Mouse (Mus musculus) spleen, adult 2 months (tissue): ENCODE measurements around the gene Cnpy3. TPM values are rescaled to one million over a fixed set of nuclear protein-coding genes. Genes with fewer than 3 reads are reported as not detected.

Experiments used
- DNase-seq, 2 experiments: peaks; one replicate each; pipeline versions ENCODE4 v3.0.0 to v3.0.0-alpha.2; 2012 to 2021; ENCODE audit warnings: low spot score in 2 of 2, low read depth in 1 of 2
- H3K27ac ChIP-seq: fragments of 200-500 bp; 2 replicates; pipeline ENCODE4 v1.5.1; 2012; ENCODE audit warnings: low read length, inconsistent platforms; ENCODE audit not compliant: insufficient read depth
- H3K27me3 ChIP-seq: fragments of 200-500 bp; 2 replicates; pipeline ENCODE4 v1.6.1; 2012; ENCODE audit warnings: mild to moderate bottlenecking, moderate library complexity, low read length, inconsistent platforms; ENCODE audit not compliant: control insufficient read depth, insufficient read depth
- H3K36me3 ChIP-seq: fragments of 200-500 bp; 2 replicates; pipeline ENCODE4 v1.6.1; 2012; ENCODE audit warnings: mild to moderate bottlenecking, low read length, inconsistent platforms; ENCODE audit not compliant: control insufficient read depth, insufficient read depth
- H3K4me1 ChIP-seq: fragments of 200-500 bp; 2 replicates; pipeline ENCODE4 v1.6.1; 2011; ENCODE audit warnings: inconsistent platforms; ENCODE audit not compliant: control insufficient read depth, insufficient read depth, insufficient read length
- H3K4me3 ChIP-seq: fragments of 200-500 bp; 2 replicates; pipeline ENCODE4 v1.5.1; 2011; ENCODE audit warnings: mild to moderate bottlenecking, inconsistent platforms; ENCODE audit not compliant: insufficient read depth, insufficient read length; ENCODE audit errors: extremely low read depth
- CTCF ChIP-seq: fragments of 200-500 bp; IDR thresholded peaks from 2 replicates; pipeline ENCODE4 v1.5.1; 2011; ENCODE audit warnings: mild to moderate bottlenecking, inconsistent platforms; ENCODE audit not compliant: insufficient read depth, insufficient read length, insufficient replicate concordance; ENCODE audit errors: extremely low read depth
- POLR2A ChIP-seq: fragments of 200-500 bp; IDR thresholded peaks from 2 replicates; pipeline ENCODE4 v1.6.1; 2011; ENCODE audit warnings: low read depth, low read length, inconsistent platforms
- WGBS: fragments of 180-500 bp; shearing (Covaris S2); methylation state at CpG from one replicate; pipeline ENCODE4 v1.1.7; 2018; 5-methylcytosine and 5-hydroxymethylcytosine counted together
- polyA plus RNA-seq: library from polyadenylated mRNA; depleted of rRNA; stranded (reverse); fragments of >200 nt; gene quantifications from 2 replicates; pipeline ENCODE4 v1.2.3, GENCODE M21; 2012

Cnpy3 gene
- polyA plus RNA-seq, 1 experiment = 55.6 TPM

DNA sequence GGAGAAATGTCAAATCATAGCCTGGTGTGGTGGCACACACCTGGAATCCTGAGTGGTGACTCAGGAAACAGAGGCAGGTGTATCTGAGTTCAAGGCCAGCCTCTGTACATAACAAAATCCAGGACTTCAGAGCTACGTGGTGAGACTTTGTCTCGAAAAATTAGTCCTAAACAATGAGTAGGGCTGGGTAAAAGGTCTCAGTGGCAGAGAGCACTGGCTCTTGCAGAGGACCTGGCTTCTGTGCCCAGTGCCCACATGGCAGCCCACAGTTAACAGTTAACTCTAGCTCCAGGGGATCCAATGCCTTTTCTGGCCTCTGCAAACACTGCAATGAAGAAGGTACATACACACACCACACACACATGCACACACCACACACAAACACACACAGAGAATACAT lies 4.2 kb downstream of the Cnpy3 start:
- Histone ChIP-seq H3K36me3 (peaks cover 30% of the 10 kb centered on the region), H3K4me3 (no peak overlapping the region), H3K27me3 (no peaks in the 10 kb centered on the region), H3K4me1 (peaks cover 11% of the 10 kb centered on the region; the same call in 1 of the 2 replicates), H3K27ac (no peak overlapping the region)
- no peak for DNase-seq
- WGBS = 88% methylated on average over 2 of the region's 2 CpGs
- TF ChIP-seq CTCF (no peak), POLR2A (no peak)

GRCm38 (mm10) chr17:46747234-46747633 lies 4.8 kb downstream of the Cnpy3 start:
- Histone ChIP-seq H3K36me3 (peaks cover 32% of the 10 kb centered on the region), H3K27ac (no peak overlapping the region), H3K4me1 (peaks cover 11% of the 10 kb centered on the region; the same call in 1 of the 2 replicates), H3K27me3 (no peaks in the 10 kb centered on the region), H3K4me3 (no peak overlapping the region)
- TF ChIP-seq POLR2A (no peak), CTCF (no peak)
- WGBS = 77% methylated on average over 8 of the region's 8 CpGs
- DNase-seq = no peak

- WGBS = 75% methylated on average over 2 of the region's 2 CpGs
- TF ChIP-seq POLR2A (no peak), CTCF (no peak)
- Histone ChIP-seq H3K27me3 (no peaks in the 10 kb centered on the region), H3K36me3 (peaks cover 37% of the 10 kb centered on the region), H3K4me3 (no peak overlapping the region), H3K27ac (no peak overlapping the region), H3K4me1 (peaks cover 6% of the 10 kb centered on the region; the same call in 1 of the 2 replicates)
- DNase-seq = no peak
These were observed 6.5 kb downstream of the Cnpy3 start for GRCm38 (mm10) chr17:46745506-46745905.

GRCm38 (mm10) chr17:46742986-46743385 lies 9.0 kb downstream of the Cnpy3 start:
- DNase-seq = no peak
- 93% methylated on average over 9 of the region's 9 CpGs for WGBS
- TF ChIP-seq CTCF = no peak
- TF ChIP-seq POLR2A = no peak
- Histone ChIP-seq H3K4me1 (no peaks in the 10 kb centered on the region), H3K4me3 (no peak overlapping the region), H3K27ac (no peak overlapping the region), H3K36me3 (peaks cover 37% of the 10 kb centered on the region), H3K27me3 (no peaks in the 10 kb centered on the region)

DNA sequence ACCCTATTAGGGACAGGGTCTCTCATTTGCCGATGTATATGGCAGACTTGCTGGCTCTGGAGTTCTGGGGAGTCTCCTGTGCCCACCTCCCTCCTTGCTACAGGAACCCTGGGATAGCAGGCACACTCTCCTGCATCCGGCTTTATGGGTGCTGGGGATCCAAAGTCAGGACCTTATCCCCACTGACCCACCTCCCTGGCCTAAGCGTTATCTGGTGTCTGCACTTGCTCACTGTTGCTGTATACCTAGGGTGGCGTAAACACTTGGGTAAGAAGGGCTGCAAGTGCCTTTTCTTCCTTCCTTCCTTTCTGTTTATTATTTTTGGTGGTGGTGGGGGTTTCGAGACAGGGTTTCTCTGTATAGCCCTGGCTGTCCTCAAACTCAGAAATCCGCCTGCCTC lies 10.7 kb downstream of the Cnpy3 start:
- H3K4me1 ChIP-seq = no peaks in the 10 kb centered on the region
- H3K4me3 ChIP-seq = no peak overlapping the region
- no peak for DNase-seq
- 95% methylated on average over 6 of the region's 6 CpGs for WGBS
- peaks cover 27% of the 10 kb centered on the region for H3K36me3 ChIP-seq
- TF ChIP-seq CTCF (no peak), POLR2A (no peak)
- no peaks in the 10 kb centered on the region for H3K27me3 ChIP-seq
- H3K27ac ChIP-seq = no peak overlapping the region

GRCm38 (mm10) chr17:46736160-46736559 lies 15.9 kb downstream of the Cnpy3 start:
- Histone ChIP-seq H3K4me3 (no peak overlapping the region), H3K4me1 (no peaks in the 10 kb centered on the region), H3K36me3 (peaks cover 8% of the 10 kb centered on the region; the same call in 1 of the 2 replicates), H3K27me3 (no peaks in the 10 kb centered on the region), H3K27ac (no peak overlapping the region)
- DNase-seq = peak in 1 of 2 experiments; percentile 36
- WGBS = 73% methylated on average over 10 of the region's 10 CpGs
- no peak for TF ChIP-seq POLR2A
- TF ChIP-seq CTCF = peak; percentile 76

- no peak overlapping the region for H3K4me3 ChIP-seq
- 92% methylated on average over 7 of the region's 7 CpGs for WGBS
- no peak overlapping the region for H3K27ac ChIP-seq
- H3K36me3 ChIP-seq = peaks cover 8% of the 10 kb centered on the region; the same call in 1 of the 2 replicates
- no peaks in the 10 kb centered on the region for H3K4me1 ChIP-seq
- DNase-seq = no peak
- TF ChIP-seq POLR2A (no peak), CTCF (no peak)
- no peaks in the 10 kb centered on the region for H3K27me3 ChIP-seq
These were observed 16.7 kb downstream of the Cnpy3 start for GRCm38 (mm10) chr17:46735287-46735686.

DNA sequence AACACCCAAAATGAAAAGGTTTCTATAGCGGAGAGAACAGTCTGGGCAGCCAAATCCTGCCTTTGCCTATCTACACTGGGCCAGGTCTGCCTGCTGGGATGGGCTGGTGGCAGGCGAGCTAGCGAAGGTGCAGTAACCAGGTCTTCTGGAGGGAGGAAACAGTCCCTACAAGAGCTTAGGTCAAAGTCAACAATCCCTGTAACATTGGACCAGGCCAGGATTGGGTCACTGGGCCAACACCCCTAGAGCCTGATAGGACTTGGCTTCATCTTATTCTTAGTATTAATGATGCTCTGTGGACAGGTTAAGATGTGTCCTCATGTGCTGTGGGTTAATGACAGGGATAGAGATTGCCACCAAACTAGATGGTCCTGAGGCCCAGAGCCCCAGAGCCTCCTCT lies 18.0 kb downstream of the Cnpy3 start:
- no peaks in the 10 kb centered on the region for H3K4me1 ChIP-seq
- no peak for DNase-seq
- peaks cover 8% of the 10 kb centered on the region; the same call in 1 of the 2 replicates for H3K36me3 ChIP-seq
- H3K27ac ChIP-seq = no peak overlapping the region
- WGBS = 93% methylated on average over 3 of the region's 3 CpGs
- TF ChIP-seq CTCF (no peak), POLR2A (no peak)
- H3K27me3 ChIP-seq = no peaks in the 10 kb centered on the region
- no peak overlapping the region for H3K4me3 ChIP-seq
